Mouse (Mus musculus) liver, adult 2 months (tissue): ENCODE measurements around the gene Crnkl1. TPM values are rescaled to one million over a fixed set of nuclear protein-coding genes. Genes with fewer than 3 reads are reported as not detected.

Experiments
- DNase-seq: peaks from one replicate; pipeline ENCODE4 v3.0.0-alpha.2; 2011; ENCODE audit warnings: low read depth, low spot score; ENCODE audit errors: extremely low read depth
- H3K27ac ChIP-seq: fragments of 200-500 bp; replicated peaks from 2 replicates; pipeline ENCODE4 v1.5.1; 2012; ENCODE audit warnings: low read depth, mild to moderate bottlenecking, control low read depth, inconsistent platforms, low read length; ENCODE audit not compliant: insufficient read depth
- H3K27me3 ChIP-seq: fragments of 200-500 bp; 2 replicates; pipeline ENCODE4 v1.6.1; 2012; ENCODE audit warnings: mild to moderate bottlenecking, moderate library complexity, low read length, inconsistent platforms; ENCODE audit not compliant: control insufficient read depth, insufficient read depth
- H3K36me3 ChIP-seq: fragments of 200-500 bp; 2 replicates; pipeline ENCODE4 v1.6.1; 2012; ENCODE audit warnings: low read length, inconsistent platforms; ENCODE audit not compliant: control insufficient read depth, insufficient read depth
- H3K4me1 ChIP-seq: fragments of 200-500 bp; 2 replicates; pipeline ENCODE4 v1.6.1; 2011; ENCODE audit warnings: low read length; ENCODE audit not compliant: control insufficient read depth, insufficient read depth
- H3K4me3 ChIP-seq: fragments of 200-500 bp; 2 replicates; pipeline ENCODE4 v1.5.1; 2011; ENCODE audit warnings: low read depth, mild to moderate bottlenecking, control low read depth, low read length, moderate library complexity; ENCODE audit not compliant: insufficient read depth
- H3K79me2 ChIP-seq: fragments of 200-500 bp; 2 replicates; pipeline ENCODE4 v1.6.1; 2012; ENCODE audit warnings: inconsistent platforms, mild to moderate bottlenecking, low read length, moderate library complexity; ENCODE audit not compliant: control insufficient read depth, insufficient read depth
- H3K9ac ChIP-seq: fragments of 200-500 bp; 2 replicates; pipeline ENCODE4 v1.6.1; 2012; ENCODE audit warnings: low read depth, mild to moderate bottlenecking, control low read depth, inconsistent platforms, low read length
- CTCF ChIP-seq: fragments of 200-500 bp; IDR thresholded peaks from 2 replicates; pipeline ENCODE4 v1.5.1; 2011; ENCODE audit warnings: low read depth, low read length, control low read depth
- POLR2A ChIP-seq: fragments of 200-500 bp; IDR thresholded peaks from 2 replicates; pipeline ENCODE4 v1.6.1; 2011; ENCODE audit warnings: low read length, control low read depth; ENCODE audit not compliant: insufficient read depth; ENCODE audit errors: extremely low read depth
- WGBS: fragments of 180-500 bp; shearing (Covaris S2); methylation state at CpG from one replicate; pipeline ENCODE4 v1.1.7; 2018; 5-methylcytosine and 5-hydroxymethylcytosine counted together
- polyA plus RNA-seq: library from polyadenylated mRNA; depleted of rRNA; stranded (reverse); fragments of >200 nt; gene quantifications from 2 replicates; pipeline ENCODE4 v1.2.3, GENCODE M21; 2012; rRNA removed
- total RNA-seq: library from RNA; depleted of rRNA; stranded (reverse); fragments of >200 nt; gene quantifications from 2 replicates; pipeline ENCODE4 v1.2.3, GENCODE M21; 2014; rRNA removed

Crnkl1 gene
- 8.1 and 8.3 TPM in 2 replicates for total RNA-seq
- polyA plus RNA-seq, result 4.8 and 5.9 TPM in 2 replicates

- Histone ChIP-seq H3K9ac (peak within 1 kb of the TSS; percentile 73), H3K36me3 (peaks cover 18% of the 10 kb centered on the region), H3K27me3 (no peaks in the 10 kb centered on the region), H3K79me2 (no peaks in the 10 kb centered on the region; the same call in 1 of the 2 replicates), H3K4me1 (peaks cover 2% of the 10 kb centered on the region; the same call in 1 of the 2 replicates), H3K4me3 (peak within 1 kb of the TSS; percentile 70), H3K27ac (peak within 1 kb of the TSS; percentile 9; the same call in 1 of the 2 replicates)
- peak; percentile 88 for DNase-seq
- TF ChIP-seq CTCF (no peak), POLR2A (peak; percentile 42; the same call in 1 of the 2 replicates)
- under 1% methylated on average over 61 of the region's 61 CpGs for WGBS
Observed at GRCm38 (mm10) chr2:145934339-145935231, at the start of gene Crnkl1, which contains the start of gene Cfap61. Crnkl1 (minus strand) TSS chr2:145935014. Cfap61 (plus strand) TSS chr2:145934784.

GRCm38 (mm10) chr2:145982317-145983045 lies 47.7 kb upstream of the Crnkl1 start:
- H3K27ac ChIP-seq, result no peak overlapping the region
- no peak for DNase-seq
- H3K9ac ChIP-seq, result no peak overlapping the region
- WGBS, result 75% methylated on average over 9 of the region's 9 CpGs
- no peaks in the 10 kb centered on the region for H3K27me3 ChIP-seq
- no peaks in the 10 kb centered on the region for H3K79me2 ChIP-seq
- no peaks in the 10 kb centered on the region for H3K4me1 ChIP-seq
- H3K36me3 ChIP-seq, result no peaks in the 10 kb centered on the region
- no peak for TF ChIP-seq POLR2A
- TF ChIP-seq CTCF, result no peak
- no peak overlapping the region for H3K4me3 ChIP-seq

- Histone ChIP-seq H3K36me3 (no peaks in the 10 kb centered on the region), H3K79me2 (no peaks in the 10 kb centered on the region), H3K4me3 (no peak overlapping the region), H3K9ac (no peak overlapping the region), H3K27me3 (no peaks in the 10 kb centered on the region), H3K4me1 (no peaks in the 10 kb centered on the region), H3K27ac (no peak overlapping the region)
- no peak for DNase-seq
- TF ChIP-seq POLR2A (no peak), CTCF (no peak)
- 81% methylated on average over 6 of the region's 6 CpGs for WGBS
Observed at GRCm38 (mm10) chr2:145981699-145982112, 46.9 kb upstream of the Crnkl1 start.

GRCm38 (mm10) chr2:145980881-145981280 lies 46.1 kb upstream of the Crnkl1 start:
- Histone ChIP-seq H3K27me3 (no peaks in the 10 kb centered on the region), H3K9ac (no peak overlapping the region), H3K4me3 (no peak overlapping the region), H3K79me2 (no peaks in the 10 kb centered on the region), H3K4me1 (no peaks in the 10 kb centered on the region), H3K36me3 (no peaks in the 10 kb centered on the region), H3K27ac (no peak overlapping the region)
- WGBS, result 83% methylated on average over 9 of the region's 9 CpGs
- no peak for DNase-seq
- TF ChIP-seq POLR2A (no peak), CTCF (no peak)

- Histone ChIP-seq H3K4me1 (no peaks in the 10 kb centered on the region), H3K27me3 (no peaks in the 10 kb centered on the region), H3K4me3 (no peak overlapping the region), H3K9ac (no peak overlapping the region), H3K27ac (no peak overlapping the region), H3K79me2 (no peaks in the 10 kb centered on the region), H3K36me3 (no peaks in the 10 kb centered on the region)
- no peak for DNase-seq
- 88% methylated on average over 4 of the region's 4 CpGs for WGBS
- TF ChIP-seq POLR2A (no peak), CTCF (no peak)
Observed at GRCm38 (mm10) chr2:145979616-145980015, 44.8 kb upstream of the Crnkl1 start.
